Mouse (Mus musculus): Measurements from ENCODE around the gene Ikzf5. TPM values are rescaled to one million over a fixed set of nuclear protein-coding genes. Genes with fewer than 3 reads are reported as not detected.

Ikzf5 gene
- polyA plus RNA-seq, 1 experiment from 2014 or later: 20.5 TPM

- H3K36me3 ChIP-seq (ENCODE audit: insufficient read depth): peaks cover 66% of the 10 kb centered on the region
These were observed 54.2 kb downstream of the Ikzf5 start for GRCm38 (mm10) chr7:131356105-131356504.

GRCm38 (mm10) chr7:131345856-131346541, 64.3 kb downstream of the Ikzf5 start:
- DNase-seq: no peak
- no peak overlapping the region for H3K4me2 ChIP-seq
- H3K27me3 ChIP-seq (ENCODE audit: insufficient read depth, low read length): no peaks in the 10 kb centered on the region
- no peak overlapping the region for H3K4me3 ChIP-seq (ENCODE audit: low read depth, low read length)
- no peaks in the 10 kb centered on the region for H3K9me3 ChIP-seq (ENCODE audit: low read depth, low read length)
- ATAC-seq (ENCODE audit: insufficient read depth): no peak
- peaks cover 75% of the 10 kb centered on the region for H3K36me3 ChIP-seq (ENCODE audit: insufficient read depth)
- no peak overlapping the region for H3K9ac ChIP-seq
- H3K27ac ChIP-seq (ENCODE audit: low read depth): no peak overlapping the region
- H3K4me1 ChIP-seq (ENCODE audit: insufficient read depth): no peaks in the 10 kb centered on the region
- no peak for TF ChIP-seq CTCF (IDR thresholded peaks at IDR 0.05; ENCODE audit: low read depth)
- 84% methylated on average over 7 of the region's 7 CpGs for WGBS

More at GRCm38 (mm10) chr7:131356105-131356504, 54.2 kb downstream of the Ikzf5 start:
- Histone ChIP-seq H3K27ac (ENCODE audit: low read depth) (no peak overlapping the region), H3K27me3 (ENCODE audit: insufficient read depth, low read length) (no peaks in the 10 kb centered on the region), H3K9me3 (ENCODE audit: low read depth, low read length) (no peaks in the 10 kb centered on the region), H3K4me2 (no peak overlapping the region), H3K4me3 (ENCODE audit: low read depth, low read length) (no peak overlapping the region), H3K4me1 (ENCODE audit: insufficient read depth) (0 out of 2 replicates have a peak, but pooled peaks cover under 1% of the 10 kb centered on the region), H3K9ac (no peak overlapping the region)
- ATAC-seq (ENCODE audit: insufficient read depth) (no peak), DNase-seq (no peak)
- 92% methylated on average over 13 of the region's 13 CpGs for WGBS
- no peak for TF ChIP-seq CTCF (IDR thresholded peaks at IDR 0.05; ENCODE audit: low read depth)

Other genes starting within 250 kb of the Ikzf5 start
- 0.04 TPM in 1 of 2 replicates, not detected in the other for gene 5430419D17Rik, start 236.1 kb downstream of the Ikzf5 start, polyA plus RNA-seq (2014; fragmentation: Nextera tagmentation; extraction: Ambion mirVana)
- gene Cuzd1, start 88.2 kb downstream of the Ikzf5 start, polyA plus RNA-seq (2014; fragmentation: Nextera tagmentation; extraction: Ambion mirVana): not detected in 2 replicates
- gene Fam24b, start 81.0 kb downstream of the Ikzf5 start, polyA plus RNA-seq (2014; fragmentation: Nextera tagmentation; extraction: Ambion mirVana): not detected in 2 replicates
- not detected in 2 replicates for gene Fam24a, start 76.7 kb downstream of the Ikzf5 start, polyA plus RNA-seq (2014; fragmentation: Nextera tagmentation; extraction: Ambion mirVana)
- gene 2310057M21Rik, start 47.8 kb downstream of the Ikzf5 start, polyA plus RNA-seq (2014; fragmentation: Nextera tagmentation; extraction: Ambion mirVana): 20.0 and 24.3 TPM in 2 replicates
- gene Pstk, start 39.4 kb downstream of the Ikzf5 start, polyA plus RNA-seq (2014; fragmentation: Nextera tagmentation; extraction: Ambion mirVana): 63.8 and 66.7 TPM in 2 replicates
- gene Acadsb, start 80 bp upstream of the Ikzf5 start, polyA plus RNA-seq (2014; fragmentation: Nextera tagmentation; extraction: Ambion mirVana): 181 TPM in 2 replicates
- gene Hmx3, start 132.3 kb upstream of the Ikzf5 start, polyA plus RNA-seq (2014; fragmentation: Nextera tagmentation; extraction: Ambion mirVana): not detected in 2 replicates
- not detected in 2 replicates for gene Hmx2, start 138.3 kb upstream of the Ikzf5 start, polyA plus RNA-seq (2014; fragmentation: Nextera tagmentation; extraction: Ambion mirVana)
- 264 and 268 TPM in 2 replicates for gene Bub3, start 149.7 kb upstream of the Ikzf5 start, polyA plus RNA-seq (2014; fragmentation: Nextera tagmentation; extraction: Ambion mirVana)